ENCODE assay signal across 18 mouse cellular contexts in the genomic region with DNA sequence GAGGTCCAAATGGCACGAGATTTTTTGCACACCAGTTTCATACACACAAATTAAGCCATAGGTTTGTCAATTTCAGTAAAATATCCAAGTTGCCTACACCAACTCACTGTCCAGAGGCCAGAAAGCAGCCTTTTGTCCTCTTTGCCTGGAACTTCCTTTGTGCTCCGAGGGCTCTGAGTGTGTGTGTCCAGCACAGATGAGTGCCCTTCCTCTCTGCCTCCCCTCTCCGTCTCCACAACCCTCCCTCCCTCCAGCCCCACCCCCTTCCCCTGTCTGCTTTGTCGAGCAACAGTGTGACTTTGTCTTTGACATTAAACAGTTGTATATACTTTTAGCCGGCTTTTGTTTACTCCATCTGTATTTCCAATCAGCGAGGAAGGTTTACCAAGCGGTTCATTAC.
DNase-seq lines count a peak whose midpoint lies in the region; ATAC-seq and TF ChIP-seq lines count a peak whose summit lies in the region.
"Had no signal": no experiment of that assay in that cellular context is flagged by ENCODE, and none has a peak within 500 bp of the region (broad histone marks: within the 10 kb centered on the region; RNA-seq: fewer than 3 reads in every experiment).

No protein-coding gene starts in this region.

- H3K4me3 ChIP-seq in intestine, embryonic 14.5 days (ENCODE audit: low read depth, low read length): peak overlapping the region; percentile 20; the same call in 1 of the 2 replicates
- H3K4me3 ChIP-seq in intestine, postnatal 0 days (ENCODE audit: low read depth, low read length): no peak overlapping the region
- H3K4me3 ChIP-seq in midbrain, embryonic 10.5 days: no peak overlapping the region
- H3K4me3 ChIP-seq in midbrain, embryonic 14.5 days (replicated peaks; ENCODE audit: low read depth, low read length): no peak overlapping the region
- H3K4me3 ChIP-seq in intestine, embryonic 16.5 days (ENCODE audit: low read length): no peak overlapping the region
- no peak overlapping the region for H3K4me3 ChIP-seq in stomach, embryonic 16.5 days (replicated peaks; ENCODE audit: low read length)
- H3K4me3 ChIP-seq in forebrain, postnatal 0 days (ENCODE audit: low read depth, low read length): no peak overlapping the region
- H3K4me3 ChIP-seq: limb, embryonic 13.5 days had no signal

- no peak for TF ChIP-seq CTCF in intestine, postnatal 0 days (IDR thresholded peaks at IDR 0.05; ENCODE audit: low read depth)
- TF ChIP-seq CTCF in forebrain, postnatal 0 days (IDR thresholded peaks at IDR 0.05; ENCODE audit: low read depth): no peak

- H3K4me2 ChIP-seq in intestine, embryonic 14.5 days (ENCODE audit: low read length): peak overlapping the region; percentile 45
- H3K4me2 ChIP-seq in intestine, postnatal 0 days (replicated peaks; ENCODE audit: low read depth): no peak overlapping the region
- no peak overlapping the region for H3K4me2 ChIP-seq in midbrain, embryonic 14.5 days (ENCODE audit: low read length)
- 0 out of 2 replicates have a peak overlapping the region, but pooled peaks have one; percentile 4 for H3K4me2 ChIP-seq in intestine, embryonic 16.5 days (ENCODE audit: low read depth, low read length)
- H3K4me2 ChIP-seq in stomach, embryonic 16.5 days (ENCODE audit: low read depth, low read length): no peak overlapping the region
- no peak overlapping the region for H3K4me2 ChIP-seq in forebrain, postnatal 0 days (ENCODE audit: low read depth)
- H3K4me2 ChIP-seq: limb, embryonic 13.5 days had no signal

- no peaks in the 10 kb centered on the region for H3K36me3 ChIP-seq in intestine, embryonic 14.5 days (ENCODE audit: control insufficient read depth, insufficient read depth, low read length)
- H3K36me3 ChIP-seq in intestine, postnatal 0 days (ENCODE audit: control insufficient read depth, insufficient read depth): no peaks in the 10 kb centered on the region
- H3K36me3 ChIP-seq in midbrain, embryonic 10.5 days: no peaks in the 10 kb centered on the region
- H3K36me3 ChIP-seq in midbrain, embryonic 14.5 days (ENCODE audit: control insufficient read depth, insufficient read depth, low read length): no peaks in the 10 kb centered on the region
- no peaks in the 10 kb centered on the region for H3K36me3 ChIP-seq in intestine, embryonic 16.5 days (ENCODE audit: control insufficient read depth, insufficient read depth, low read length)
- H3K36me3 ChIP-seq in stomach, embryonic 16.5 days (ENCODE audit: control insufficient read depth, insufficient read depth, low read length): no peaks in the 10 kb centered on the region
- H3K36me3 ChIP-seq in forebrain, postnatal 0 days (ENCODE audit: insufficient read depth): no peaks in the 10 kb centered on the region
- H3K36me3 ChIP-seq: limb, embryonic 13.5 days had no signal

- H3K27me3 ChIP-seq in intestine, embryonic 14.5 days (replicated peaks; ENCODE audit: control insufficient read depth, insufficient read depth, low read length): no peaks in the 10 kb centered on the region
- no peaks in the 10 kb centered on the region for H3K27me3 ChIP-seq in intestine, postnatal 0 days (replicated peaks; ENCODE audit: control insufficient read depth, insufficient read depth, low read length)
- no peaks in the 10 kb centered on the region for H3K27me3 ChIP-seq in midbrain, embryonic 10.5 days (ENCODE audit: low read depth, poor library complexity, severe bottlenecking)
- H3K27me3 ChIP-seq in midbrain, embryonic 14.5 days (ENCODE audit: control insufficient read depth, insufficient read depth, low read length): no peaks in the 10 kb centered on the region
- H3K27me3 ChIP-seq in intestine, embryonic 16.5 days (replicated peaks; ENCODE audit: control insufficient read depth, insufficient read depth, low read length): no peaks in the 10 kb centered on the region
- no peaks in the 10 kb centered on the region for H3K27me3 ChIP-seq in stomach, embryonic 16.5 days (ENCODE audit: control insufficient read depth, insufficient read depth, low read length)
- H3K27me3 ChIP-seq in forebrain, postnatal 0 days (ENCODE audit: insufficient read depth, low read length): no peaks in the 10 kb centered on the region
- H3K27me3 ChIP-seq: limb, embryonic 13.5 days had no signal

- H3K9me3 ChIP-seq in intestine, embryonic 14.5 days (ENCODE audit: control insufficient read depth, low read length): no peaks in the 10 kb centered on the region
- no peaks in the 10 kb centered on the region for H3K9me3 ChIP-seq in intestine, postnatal 0 days (ENCODE audit: control insufficient read depth)
- no peaks in the 10 kb centered on the region for H3K9me3 ChIP-seq in midbrain, embryonic 10.5 days (replicated peaks)
- no peaks in the 10 kb centered on the region for H3K9me3 ChIP-seq in midbrain, embryonic 14.5 days (ENCODE audit: control insufficient read depth, low read length)
- no peaks in the 10 kb centered on the region for H3K9me3 ChIP-seq in intestine, embryonic 16.5 days (ENCODE audit: control insufficient read depth, low read length)
- no peaks in the 10 kb centered on the region for H3K9me3 ChIP-seq in stomach, embryonic 16.5 days (replicated peaks; ENCODE audit: control insufficient read depth, low read length)
- no peaks in the 10 kb centered on the region for H3K9me3 ChIP-seq in forebrain, postnatal 0 days (ENCODE audit: low read length)
- H3K9me3 ChIP-seq: limb, embryonic 13.5 days had no signal

- H3K9ac ChIP-seq in intestine, embryonic 14.5 days (ENCODE audit: low read length): peak overlapping the region; percentile 41
- no peak overlapping the region for H3K9ac ChIP-seq in intestine, postnatal 0 days (ENCODE audit: low read depth, low read length)
- no peak overlapping the region for H3K9ac ChIP-seq in midbrain, embryonic 14.5 days (replicated peaks; ENCODE audit: low read length)
- H3K9ac ChIP-seq in intestine, embryonic 16.5 days (ENCODE audit: low read depth, low read length): no peak overlapping the region
- no peak overlapping the region for H3K9ac ChIP-seq in stomach, embryonic 16.5 days (ENCODE audit: low read length)
- no peak overlapping the region for H3K9ac ChIP-seq in forebrain, postnatal 0 days
- H3K9ac ChIP-seq: limb, embryonic 13.5 days had no signal

- H3K27ac ChIP-seq in intestine, embryonic 14.5 days (ENCODE audit: low read depth): peak overlapping the region; percentile 76
- H3K27ac ChIP-seq in intestine, postnatal 0 days (ENCODE audit: low read depth, low read length): no peak overlapping the region
- peak overlapping the region; percentile 74 for H3K27ac ChIP-seq in midbrain, embryonic 10.5 days (replicated peaks)
- H3K27ac ChIP-seq in midbrain, embryonic 14.5 days (replicated peaks; ENCODE audit: low read depth, low read length): no peak overlapping the region
- peak overlapping the region; percentile 42 for H3K27ac ChIP-seq in intestine, embryonic 16.5 days (ENCODE audit: low read length)
- peak overlapping the region; percentile 1; the same call in 1 of the 2 replicates for H3K27ac ChIP-seq in stomach, embryonic 16.5 days (ENCODE audit: low read length)
- H3K27ac ChIP-seq in forebrain, postnatal 0 days (ENCODE audit: low read depth, low read length): no peak overlapping the region
- H3K27ac ChIP-seq: limb, embryonic 13.5 days had no signal

- no peak for DNase-seq in intestine, embryonic 14.5 days (ENCODE audit: low spot score)
- DNase-seq in midbrain, embryonic 10.5 days (ENCODE audit: low spot score): peak; percentile 38
- DNase-seq in midbrain, embryonic 14.5 days: no peak
- DNase-seq in forebrain, postnatal 0 days: no peak
- no peak for DNase-seq in cerebellum, adult 9-11 months
- DNase-seq: cerebellum, adult 2 months; gastrocnemius, postnatal 14 days; heart, postnatal 10 days; kidney, adult 2 months; layer of hippocampus, postnatal 36 days; lung, postnatal 14 days had no signal

- H3K4me1 ChIP-seq in intestine, embryonic 14.5 days (replicated peaks; ENCODE audit: control insufficient read depth, insufficient read depth, low read length): peaks cover 34% of the 10 kb centered on the region
- no peaks in the 10 kb centered on the region for H3K4me1 ChIP-seq in intestine, postnatal 0 days (replicated peaks; ENCODE audit: control insufficient read depth, insufficient read depth, low read length)
- H3K4me1 ChIP-seq in midbrain, embryonic 10.5 days: peaks cover 17% of the 10 kb centered on the region
- no peaks in the 10 kb centered on the region for H3K4me1 ChIP-seq in midbrain, embryonic 14.5 days (ENCODE audit: control insufficient read depth, insufficient read depth, low read length)
- peaks cover 16% of the 10 kb centered on the region for H3K4me1 ChIP-seq in intestine, embryonic 16.5 days (ENCODE audit: control insufficient read depth, insufficient read depth, low read length)
- H3K4me1 ChIP-seq in stomach, embryonic 16.5 days (ENCODE audit: control insufficient read depth, insufficient read depth, low read length): peaks cover 5% of the 10 kb centered on the region; the same call in 1 of the 2 replicates
- H3K4me1 ChIP-seq in forebrain, postnatal 0 days (ENCODE audit: insufficient read depth): no peaks in the 10 kb centered on the region

- WGBS in intestine, embryonic 14.5 days: 11% methylated on average over 7 of the region's 7 CpGs
- WGBS in intestine, postnatal 0 days: 13% methylated on average over 7 of the region's 7 CpGs
- WGBS in midbrain, embryonic 10.5 days: 44% methylated on average over 7 of the region's 7 CpGs
- 34% methylated on average over 7 of the region's 7 CpGs for WGBS in midbrain, embryonic 14.5 days
- 11% methylated on average over 7 of the region's 7 CpGs for WGBS in intestine, embryonic 16.5 days
- 14% methylated on average over 7 of the region's 7 CpGs for WGBS in stomach, embryonic 16.5 days
- WGBS in forebrain, postnatal 0 days: 34% methylated on average over 7 of the region's 7 CpGs

- no peak for ATAC-seq in intestine, embryonic 14.5 days (replicated peaks; ENCODE audit: low FRiP score, low TSS enrichment, low read depth)
- ATAC-seq in intestine, postnatal 0 days: no peak
- no peak for ATAC-seq in midbrain, embryonic 14.5 days (ENCODE audit: low FRiP score, low TSS enrichment)
- ATAC-seq in intestine, embryonic 16.5 days: peak; percentile 52; the same call in 1 of the 2 replicates
- ATAC-seq in stomach, embryonic 16.5 days (ENCODE audit: insufficient read depth, low FRiP score): peak; percentile 67; the same call in 1 of the 2 replicates
- ATAC-seq in forebrain, postnatal 0 days: no peak
- ATAC-seq: activated CD4-positive, CD25-positive, alpha-beta regulatory T cell, adult 4 months; CD4-positive, CD25-positive, alpha-beta regulatory T cell, adult 4 months; forebrain, embryonic 14.5 days had no signal

Comparison
In these comparisons a context has a peak if more than half of its experiments do, and no peak if none do; other contexts are left out.
1. ATAC-seq: peak in intestine, embryonic 16.5 days (single experiment) and stomach, embryonic 16.5 days (single experiment); none in intestine, embryonic 14.5 days (single experiment), intestine, postnatal 0 days (single experiment), midbrain, embryonic 14.5 days (single experiment) and forebrain, postnatal 0 days (single experiment).
2. H3K27ac ChIP-seq: peak in intestine, embryonic 14.5 days (single experiment), midbrain, embryonic 10.5 days (single experiment), intestine, embryonic 16.5 days (single experiment) and stomach, embryonic 16.5 days (single experiment); none in intestine, postnatal 0 days (single experiment), midbrain, embryonic 14.5 days (single experiment) and forebrain, postnatal 0 days (single experiment).
3. H3K4me2 ChIP-seq: peak in intestine, embryonic 14.5 days (single experiment) and intestine, embryonic 16.5 days (single experiment); none in intestine, postnatal 0 days (single experiment), midbrain, embryonic 14.5 days (single experiment), stomach, embryonic 16.5 days (single experiment) and forebrain, postnatal 0 days (single experiment).